In the genomic region with DNA sequence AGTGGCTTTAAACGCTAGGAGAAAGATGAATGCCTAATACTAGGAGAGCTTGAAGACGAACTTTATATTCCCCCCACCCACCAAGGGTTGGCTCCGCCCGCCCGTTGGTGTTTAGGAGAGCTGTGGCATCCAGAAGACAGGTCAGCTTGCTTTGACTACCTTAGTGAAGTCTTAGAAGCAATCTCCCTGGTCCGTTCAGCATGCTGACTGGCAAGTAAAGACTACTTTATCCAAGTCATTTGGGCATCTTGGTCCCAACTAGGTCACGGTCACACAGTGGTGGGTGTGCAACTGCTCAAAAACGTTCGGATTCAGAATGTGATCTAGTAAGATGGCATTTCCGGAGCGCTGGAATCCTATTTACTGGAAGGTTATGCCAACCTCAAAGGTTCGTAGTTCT, we compare ENCODE assay signal across 8 mouse cellular contexts. TPM values are rescaled to one million over a fixed set of nuclear protein-coding genes. Genes with fewer than 3 reads are reported as not detected.
DNase-seq lines count a peak whose midpoint lies in the region; ATAC-seq and TF ChIP-seq lines count a peak whose summit lies in the region.

Gene Sec24b, minus strand, starts transcription at position 273 of the 400 bp plus-strand sequence.

- H3K9me3 ChIP-seq in erythroblast, embryonic 14.5 days (ENCODE audit: control insufficient read depth, low read length): no peaks in the 10 kb centered on the region
- no peaks in the 10 kb centered on the region for H3K9me3 ChIP-seq in forebrain, embryonic 13.5 days (replicated peaks)
- no peaks in the 10 kb centered on the region for H3K9me3 ChIP-seq in lung, postnatal 0 days (ENCODE audit: low read length)

- H3K4me2 ChIP-seq in forebrain, embryonic 13.5 days: peak within 1 kb of the TSS; percentile 71
- peak within 1 kb of the TSS; percentile 76 for H3K4me2 ChIP-seq in lung, postnatal 0 days (replicated peaks; ENCODE audit: low read depth, low read length)

- TF ChIP-seq EP300 in lung, postnatal 0 days (IDR thresholded peaks at IDR 0.05): no peak

- peak within 1 kb of the TSS; percentile 89 for H3K4me3 ChIP-seq in erythroblast, embryonic 14.5 days (replicated peaks)
- H3K4me3 ChIP-seq in bone marrow macrophage, adult 2 months (ENCODE audit: insufficient read depth, low read length): peak within 1 kb of the TSS; percentile 88
- peak within 1 kb of the TSS; percentile 89 for H3K4me3 ChIP-seq in forebrain, embryonic 13.5 days
- H3K4me3 ChIP-seq in layer of hippocampus, adult 2 months: peak within 1 kb of the TSS; percentile 67
- peak within 1 kb of the TSS; percentile 86 for H3K4me3 ChIP-seq in lung, postnatal 0 days (ENCODE audit: low read depth, low read length)

- peak within 1 kb of the TSS; percentile 97 for H3K9ac ChIP-seq in forebrain, embryonic 13.5 days
- peak within 1 kb of the TSS; percentile 94 for H3K9ac ChIP-seq in lung, postnatal 0 days (replicated peaks; ENCODE audit: low read depth)

- intact Hi-C loops in heart, postnatal 36 days (cut with DNase I): loop anchor here (2.0 to 5.0 kb wide), 5 partner anchors 64 to 334 kb away; partner anchors contain the start of genes Casp6, Gar1 and Pla2g12a

- DNase-seq in heart, postnatal 36 days: peak; percentile 23 to 45
- peak in 1 of 2 experiments; percentile 36 for DNase-seq in layer of hippocampus, adult 2 months (ENCODE audit: low spot score in 2 of 2)
- DNase-seq in lung, postnatal 0 days (ENCODE audit: low spot score): peak; percentile 46
- peak; percentile 27 for DNase-seq in right cerebral cortex, postnatal 25 days

- 11% methylated on average over 12 of the region's 12 CpGs for whole genome bisulfite sequencing in forebrain, embryonic 13.5 days
- 4% methylated on average over 12 of the region's 12 CpGs for WGBS in lung, postnatal 0 days

- H3K27ac ChIP-seq in bone marrow macrophage, adult 2 months (ENCODE audit: insufficient read depth, low read depth, low read length): peak within 1 kb of the TSS; percentile 78
- peak within 1 kb of the TSS; percentile 94 for H3K27ac ChIP-seq in forebrain, embryonic 13.5 days
- H3K27ac ChIP-seq in layer of hippocampus, adult 2 months: peak within 1 kb of the TSS; percentile 86
- H3K27ac ChIP-seq in lung, postnatal 0 days (ENCODE audit: low read length): peak within 1 kb of the TSS; percentile 98

- TF ChIP-seq CTCF in bone marrow macrophage, adult 2 months (IDR thresholded peaks at IDR 0.05; ENCODE audit: low read depth, low read length): no peak
- TF ChIP-seq CTCF in layer of hippocampus, adult 2 months (conservative IDR thresholded peaks at IDR 0.05): no peak
- no peak for TF ChIP-seq CTCF in lung, postnatal 0 days (IDR thresholded peaks at IDR 0.05)

- peaks cover 45% of the 10 kb centered on the region for H3K4me1 ChIP-seq in erythroblast, embryonic 14.5 days (ENCODE audit: control insufficient read depth)
- H3K4me1 ChIP-seq in bone marrow macrophage, adult 2 months (ENCODE audit: control insufficient read depth, insufficient read depth, low read length): peaks cover 39% of the 10 kb centered on the region
- H3K4me1 ChIP-seq in forebrain, embryonic 13.5 days: peaks cover 34% of the 10 kb centered on the region
- peaks cover 19% of the 10 kb centered on the region; the same call in 1 of the 2 replicates for H3K4me1 ChIP-seq in lung, postnatal 0 days (ENCODE audit: insufficient read depth, low read depth, low read length)

- no peak for TF ChIP-seq POLR2A in bone marrow macrophage, adult 2 months (IDR thresholded peaks at IDR 0.05; ENCODE audit: borderline replicate concordance, low read depth, low read length)

- peaks cover 12% of the 10 kb centered on the region for H3K27me3 ChIP-seq in erythroblast, embryonic 14.5 days (ENCODE audit: control insufficient read depth)
- H3K27me3 ChIP-seq in forebrain, embryonic 13.5 days: no peaks in the 10 kb centered on the region
- H3K27me3 ChIP-seq in lung, postnatal 0 days (replicated peaks; ENCODE audit: insufficient read depth, low read length): no peaks in the 10 kb centered on the region

- ATAC-seq in erythroblast, adult 5-6 weeks (replicated peaks; ENCODE audit: low FRiP score, poor library complexity, severe bottlenecking): no peak
- peak; percentile 9 for ATAC-seq in forebrain, embryonic 13.5 days
- no peak for ATAC-seq in lung, postnatal 0 days

- H3K36me3 ChIP-seq in erythroblast, embryonic 14.5 days (ENCODE audit: control insufficient read depth): peaks cover 5% of the 10 kb centered on the region
- no peaks in the 10 kb centered on the region for H3K36me3 ChIP-seq in forebrain, embryonic 13.5 days (ENCODE audit: poor library complexity, severe bottlenecking)
- no peaks in the 10 kb centered on the region for H3K36me3 ChIP-seq in lung, postnatal 0 days (ENCODE audit: insufficient read depth, low read length)

RNA-seq across cellular contexts. Expression of gene Sec24b, which starts in this region (rescaled TPM):
- 1.8 and 3.5 TPM in 2 replicates for polyA plus RNA-seq in erythroblast, embryonic 14.5 days (2012)
- total RNA-seq in erythroblast, adult 5-6 weeks (2015; ENCODE audit: low replicate concordance): 13.8 and 17.9 TPM in 2 replicates
- total RNA-seq in erythroblast, adult 5-6 weeks (2017; ENCODE audit: low replicate concordance): 5.7 and 9.3 TPM in 2 replicates
- 68.3 and 76.7 TPM in 2 replicates for polyA plus RNA-seq in bone marrow macrophage, adult 2 months (2012; ENCODE audit: insufficient read depth, insufficient read length, missing spikeins)
- polyA plus RNA-seq in forebrain, embryonic 13.5 days (2015; fragmentation: Nextera tagmentation; extraction: Ambion mirVana): 23.9 and 29.1 TPM in 2 replicates
- total RNA-seq in heart, postnatal 36 days (2021): 10 to 100 TPM; 28.4 to 35.1 TPM
- total RNA-seq in layer of hippocampus, adult 2 months (2021): 10 to 100 TPM; 57.3 to 62.1 TPM
- polyA plus RNA-seq in lung, postnatal 0 days (2015; fragmentation: Nextera tagmentation; extraction: Ambion mirVana): 21.5 and 21.8 TPM in 2 replicates
